Mouse (Mus musculus): ENCODE data around the gene Rps24. TPM values are rescaled to one million over a fixed set of nuclear protein-coding genes. Genes with fewer than 3 reads are reported as not detected.

Rps24 gene
- polyA plus RNA-seq, 1 experiment from 2014 or later = 1,392 TPM

GRCm38 (mm10) chr14:24525677-24526415 lies 38.9 kb downstream of the Rps24 start:
- no peak for ATAC-seq (ENCODE audit: low read depth)
- 65% methylated on average over 10 of the region's 10 CpGs for WGBS

GRCm38 (mm10) chr14:24526440-24526839 lies 39.5 kb downstream of the Rps24 start:
- Histone ChIP-seq H3K4me3 (ENCODE audit: low read depth, low read length) (no peak overlapping the region), H3K36me3 (ENCODE audit: control insufficient read depth, insufficient read depth, low read length) (no peaks in the 10 kb centered on the region), H3K9ac (ENCODE audit: low read depth, low read length) (no peak overlapping the region), H3K4me1 (ENCODE audit: control insufficient read depth, insufficient read depth, low read length) (peaks cover 6% of the 10 kb centered on the region; the same call in 1 of the 2 replicates), H3K27ac (replicated peaks; ENCODE audit: low read depth, low read length) (no peak overlapping the region), H3K4me2 (ENCODE audit: low read depth, low read length) (no peak overlapping the region), H3K9me3 (ENCODE audit: control insufficient read depth, low read length) (no peaks in the 10 kb centered on the region), H3K27me3 (replicated peaks; ENCODE audit: control insufficient read depth, insufficient read depth, low read length) (no peaks in the 10 kb centered on the region)
- ATAC-seq (ENCODE audit: low read depth) (no peak), DNase-seq (ENCODE audit: low spot score) (no peak)
- 63% methylated on average over 10 of the region's 10 CpGs for WGBS

More at GRCm38 (mm10) chr14:24525677-24526415, 38.9 kb downstream of the Rps24 start:
- H3K4me1 ChIP-seq (ENCODE audit: control insufficient read depth, insufficient read depth, low read length) = peaks cover 5% of the 10 kb centered on the region; the same call in 1 of the 2 replicates
- no peak overlapping the region for H3K4me2 ChIP-seq (ENCODE audit: low read depth, low read length)
- no peak overlapping the region for H3K4me3 ChIP-seq (ENCODE audit: low read depth, low read length)
- H3K27ac ChIP-seq (replicated peaks; ENCODE audit: low read depth, low read length) = no peak overlapping the region; the same call in 1 of the 2 replicates
- H3K36me3 ChIP-seq (ENCODE audit: control insufficient read depth, insufficient read depth, low read length) = no peaks in the 10 kb centered on the region
- no peak overlapping the region for H3K9ac ChIP-seq (ENCODE audit: low read depth, low read length)
- no peak for DNase-seq (ENCODE audit: low spot score)
- no peaks in the 10 kb centered on the region for H3K27me3 ChIP-seq (replicated peaks; ENCODE audit: control insufficient read depth, insufficient read depth, low read length)
- H3K9me3 ChIP-seq (ENCODE audit: control insufficient read depth, low read length) = no peaks in the 10 kb centered on the region

- no peak overlapping the region for H3K4me3 ChIP-seq (ENCODE audit: low read depth, low read length)
- no peaks in the 10 kb centered on the region for H3K36me3 ChIP-seq (ENCODE audit: control insufficient read depth, insufficient read depth, low read length)
- peak; percentile 80 for DNase-seq (ENCODE audit: low spot score)
- under 1% methylated on average over 6 of the region's 6 CpGs for WGBS
- peak; percentile 89 for ATAC-seq (ENCODE audit: low read depth)
- no peak overlapping the region for H3K27ac ChIP-seq (replicated peaks; ENCODE audit: low read depth, low read length)
- H3K27me3 ChIP-seq (replicated peaks; ENCODE audit: control insufficient read depth, insufficient read depth, low read length) = no peaks in the 10 kb centered on the region
- peaks cover 10% of the 10 kb centered on the region; the same call in 1 of the 2 replicates for H3K4me1 ChIP-seq (ENCODE audit: control insufficient read depth, insufficient read depth, low read length)
- 0 out of 2 replicates have a peak overlapping the region, but pooled peaks have one; percentile 0 for H3K4me2 ChIP-seq (ENCODE audit: low read depth, low read length)
- H3K9me3 ChIP-seq (ENCODE audit: control insufficient read depth, low read length) = no peaks in the 10 kb centered on the region
- no peak overlapping the region for H3K9ac ChIP-seq (ENCODE audit: low read depth, low read length)
These were observed 43.3 kb downstream of the Rps24 start for GRCm38 (mm10) chr14:24530228-24530627.

- Histone ChIP-seq H3K9me3 (ENCODE audit: control insufficient read depth, low read length) (no peaks in the 10 kb centered on the region), H3K4me2 (ENCODE audit: low read depth, low read length) (no peak overlapping the region), H3K27ac (replicated peaks; ENCODE audit: low read depth, low read length) (no peak overlapping the region), H3K27me3 (replicated peaks; ENCODE audit: control insufficient read depth, insufficient read depth, low read length) (no peaks in the 10 kb centered on the region), H3K4me3 (ENCODE audit: low read depth, low read length) (no peak overlapping the region), H3K4me1 (ENCODE audit: control insufficient read depth, insufficient read depth, low read length) (peaks cover 10% of the 10 kb centered on the region; the same call in 1 of the 2 replicates), H3K9ac (ENCODE audit: low read depth, low read length) (no peak overlapping the region), H3K36me3 (ENCODE audit: control insufficient read depth, insufficient read depth, low read length) (no peaks in the 10 kb centered on the region)
- ATAC-seq (ENCODE audit: low read depth) = no peak; the same call in 1 of the 2 replicates
- 54% methylated on average over 9 of the region's 9 CpGs for WGBS
- DNase-seq (ENCODE audit: low spot score) = no peak
These were observed 48.1 kb downstream of the Rps24 start for GRCm38 (mm10) chr14:24534865-24535545.

- H3K9me3 ChIP-seq (ENCODE audit: control insufficient read depth, low read length) = peaks cover 7% of the 10 kb centered on the region; the same call in 1 of the 2 replicates
- H3K36me3 ChIP-seq (ENCODE audit: control insufficient read depth, insufficient read depth, low read length) = no peaks in the 10 kb centered on the region
- H3K4me3 ChIP-seq (ENCODE audit: low read depth, low read length) = no peak overlapping the region
- no peak overlapping the region for H3K4me2 ChIP-seq (ENCODE audit: low read depth, low read length)
- H3K4me1 ChIP-seq (ENCODE audit: control insufficient read depth, insufficient read depth, low read length) = 0 out of 2 replicates have a peak, but pooled peaks cover 3% of the 10 kb centered on the region
- H3K9ac ChIP-seq (ENCODE audit: low read depth, low read length) = no peak overlapping the region
- DNase-seq (ENCODE audit: low spot score) (peak; percentile 15), ATAC-seq (ENCODE audit: low read depth) (no peak)
- no peaks in the 10 kb centered on the region for H3K27me3 ChIP-seq (replicated peaks; ENCODE audit: control insufficient read depth, insufficient read depth, low read length)
- no peak overlapping the region for H3K27ac ChIP-seq (replicated peaks; ENCODE audit: low read depth, low read length)
- WGBS = 49% methylated on average over 4 of the region's 4 CpGs
These were observed 56.0 kb downstream of the Rps24 start for GRCm38 (mm10) chr14:24542901-24543300.

- Histone ChIP-seq H3K27ac (replicated peaks; ENCODE audit: low read depth, low read length) (no peak overlapping the region), H3K9ac (ENCODE audit: low read depth, low read length) (no peak overlapping the region), H3K36me3 (ENCODE audit: control insufficient read depth, insufficient read depth, low read length) (no peaks in the 10 kb centered on the region), H3K4me3 (ENCODE audit: low read depth, low read length) (no peak overlapping the region), H3K4me2 (ENCODE audit: low read depth, low read length) (no peak overlapping the region), H3K27me3 (replicated peaks; ENCODE audit: control insufficient read depth, insufficient read depth, low read length) (no peaks in the 10 kb centered on the region), H3K4me1 (ENCODE audit: control insufficient read depth, insufficient read depth, low read length) (0 out of 2 replicates have a peak, but pooled peaks cover 3% of the 10 kb centered on the region), H3K9me3 (ENCODE audit: control insufficient read depth, low read length) (peaks cover 7% of the 10 kb centered on the region; the same call in 1 of the 2 replicates)
- DNase-seq (ENCODE audit: low spot score) (peak; percentile 31), ATAC-seq (ENCODE audit: low read depth) (peak; percentile 47; the same call in 1 of the 2 replicates)
- 31% methylated on average over 2 of the region's 2 CpGs for WGBS
These were observed 57.1 kb downstream of the Rps24 start for GRCm38 (mm10) chr14:24544057-24544456.

Other genes with a start within 250 kb of the Rps24 start
- gene Dlg5, start 241.2 kb upstream of the Rps24 start, polyA plus RNA-seq (2014; fragmentation: Nextera tagmentation; extraction: Ambion mirVana) = 24.7 and 30.3 TPM in 2 replicates
- not detected in 2 replicates for gene E330034G19Rik, start 193.9 kb upstream of the Rps24 start, polyA plus RNA-seq (2014; fragmentation: Nextera tagmentation; extraction: Ambion mirVana)
- 14.6 and 14.9 TPM in 2 replicates for gene Polr3a, start 67 bp upstream of the Rps24 start, polyA plus RNA-seq (2014; fragmentation: Nextera tagmentation; extraction: Ambion mirVana)

Data from embryonic facial prominence, embryonic 14.5 days (tissue).